Mouse (Mus musculus): Measurements from ENCODE around the gene Lgsn. TPM values are rescaled to one million over a fixed set of nuclear protein-coding genes. Genes with fewer than 3 reads are reported as not detected.
A peak's percentile ranks its signal among the peaks of the same experiment; 100 is the strongest.

Lgsn gene
- not detected in 2 replicates for polyA plus RNA-seq (2016; fragmentation: Nextera tagmentation; extraction: Ambion mirVana)

- Histone ChIP-seq H3K9ac (no peak within 1 kb of the TSS), H3K27ac (no peak within 1 kb of the TSS), H3K4me1 (no peaks in the 10 kb centered on the region), H3K4me2 (replicated peaks) (no peak within 1 kb of the TSS), H3K4me3 (no peak within 1 kb of the TSS), H3K9me3 (no peaks in the 10 kb centered on the region), H3K27me3 (replicated peaks) (no peaks in the 10 kb centered on the region), H3K36me3 (no peaks in the 10 kb centered on the region)
- no peak for ATAC-seq (ENCODE audit: low FRiP score, low read depth)
- WGBS: 78% methylated on average over 5 of the region's 5 CpGs
These were observed at the start of gene Lgsn for GRCm38 (mm10) chr1:31176101-31176500. TSS of gene Lgsn (plus strand) at chr1:31176401.

- Histone ChIP-seq H3K4me2 (replicated peaks) (no peak overlapping the region), H3K4me1 (no peaks in the 10 kb centered on the region), H3K36me3 (no peaks in the 10 kb centered on the region), H3K9ac (no peak overlapping the region), H3K27ac (no peak overlapping the region), H3K27me3 (replicated peaks) (no peaks in the 10 kb centered on the region), H3K9me3 (no peaks in the 10 kb centered on the region), H3K4me3 (no peak overlapping the region)
- ATAC-seq (ENCODE audit: low FRiP score, low read depth): no peak
- 65% methylated on average over 3 of the region's 3 CpGs for WGBS
These were observed 37.8 kb upstream of the Lgsn start for GRCm38 (mm10) chr1:31138387-31138786.

- Histone ChIP-seq H3K4me2 (replicated peaks) (no peak overlapping the region), H3K27ac (no peak overlapping the region), H3K4me3 (no peak overlapping the region), H3K9ac (no peak overlapping the region), H3K4me1 (no peaks in the 10 kb centered on the region), H3K27me3 (replicated peaks) (no peaks in the 10 kb centered on the region), H3K9me3 (no peaks in the 10 kb centered on the region), H3K36me3 (no peaks in the 10 kb centered on the region)
- ATAC-seq (ENCODE audit: low FRiP score, low read depth): no peak
- whole genome bisulfite sequencing: 77% methylated on average over 8 of the region's 8 CpGs
These were observed 33.7 kb upstream of the Lgsn start for GRCm38 (mm10) chr1:31142288-31143094.

GRCm38 (mm10) chr1:31143571-31143970 is 32.6 kb upstream of the Lgsn start:
- no peaks in the 10 kb centered on the region for H3K4me1 ChIP-seq
- H3K4me2 ChIP-seq (replicated peaks): no peak overlapping the region
- no peaks in the 10 kb centered on the region for H3K9me3 ChIP-seq
- H3K4me3 ChIP-seq: no peak overlapping the region
- no peaks in the 10 kb centered on the region for H3K36me3 ChIP-seq
- no peak overlapping the region for H3K27ac ChIP-seq
- no peak for ATAC-seq (ENCODE audit: low FRiP score, low read depth)
- H3K9ac ChIP-seq: no peak overlapping the region
- H3K27me3 ChIP-seq (replicated peaks): no peaks in the 10 kb centered on the region
- 83% methylated on average over 2 of the region's 2 CpGs for whole genome bisulfite sequencing

- H3K27me3 ChIP-seq (replicated peaks): no peaks in the 10 kb centered on the region
- no peaks in the 10 kb centered on the region for H3K36me3 ChIP-seq
- H3K4me1 ChIP-seq: no peaks in the 10 kb centered on the region
- H3K9me3 ChIP-seq: no peaks in the 10 kb centered on the region
- 58% methylated on average over 6 of the region's 6 CpGs for WGBS
- no peak overlapping the region for H3K9ac ChIP-seq
- no peak overlapping the region for H3K4me3 ChIP-seq
- H3K4me2 ChIP-seq (replicated peaks): no peak overlapping the region
- no peak overlapping the region for H3K27ac ChIP-seq
- no peak for ATAC-seq (ENCODE audit: low FRiP score, low read depth)
These were observed 26.5 kb upstream of the Lgsn start for GRCm38 (mm10) chr1:31149671-31150070.

- Histone ChIP-seq H3K9me3 (no peaks in the 10 kb centered on the region), H3K4me1 (no peaks in the 10 kb centered on the region), H3K9ac (no peak overlapping the region), H3K36me3 (no peaks in the 10 kb centered on the region), H3K27ac (no peak overlapping the region), H3K4me2 (replicated peaks) (no peak overlapping the region), H3K4me3 (no peak overlapping the region), H3K27me3 (replicated peaks) (no peaks in the 10 kb centered on the region)
- no peak for ATAC-seq (ENCODE audit: low FRiP score, low read depth)
- WGBS: 72% methylated on average over 3 of the region's 3 CpGs
These were observed 25.7 kb upstream of the Lgsn start for GRCm38 (mm10) chr1:31150546-31150945.

- H3K4me3 ChIP-seq: no peak overlapping the region
- no peaks in the 10 kb centered on the region for H3K4me1 ChIP-seq
- H3K9ac ChIP-seq: no peak overlapping the region
- H3K27ac ChIP-seq: no peak overlapping the region
- no peaks in the 10 kb centered on the region for H3K36me3 ChIP-seq
- H3K9me3 ChIP-seq: no peaks in the 10 kb centered on the region
- no peaks in the 10 kb centered on the region for H3K27me3 ChIP-seq (replicated peaks)
- no peak overlapping the region for H3K4me2 ChIP-seq (replicated peaks)
- 75% methylated on average over 2 of the region's 2 CpGs for WGBS
- no peak for ATAC-seq (ENCODE audit: low FRiP score, low read depth)
These were observed 23.3 kb upstream of the Lgsn start for GRCm38 (mm10) chr1:31152799-31153426.

- peak; percentile 61; the same call in 1 of the 2 replicates for ATAC-seq (ENCODE audit: low FRiP score, low read depth)
These were observed 22.3 kb upstream of the Lgsn start for GRCm38 (mm10) chr1:31153793-31154349.

GRCm38 (mm10) chr1:31156185-31156584 is 20.0 kb upstream of the Lgsn start:
- ATAC-seq (ENCODE audit: low FRiP score, low read depth): no peak
- Histone ChIP-seq H3K9me3 (no peaks in the 10 kb centered on the region), H3K9ac (no peak overlapping the region), H3K4me1 (no peaks in the 10 kb centered on the region), H3K4me3 (no peak overlapping the region), H3K27me3 (replicated peaks) (no peaks in the 10 kb centered on the region), H3K4me2 (replicated peaks) (no peak overlapping the region), H3K27ac (no peak overlapping the region), H3K36me3 (no peaks in the 10 kb centered on the region)
- WGBS: 81% methylated on average over 2 of the region's 2 CpGs

More at GRCm38 (mm10) chr1:31153793-31154349, 22.3 kb upstream of the Lgsn start:
- Histone ChIP-seq H3K9me3 (no peaks in the 10 kb centered on the region), H3K36me3 (no peaks in the 10 kb centered on the region), H3K4me1 (no peaks in the 10 kb centered on the region), H3K27me3 (replicated peaks) (no peaks in the 10 kb centered on the region), H3K27ac (no peak overlapping the region), H3K4me3 (no peak overlapping the region), H3K9ac (no peak overlapping the region), H3K4me2 (replicated peaks) (no peak overlapping the region)
- WGBS: 30% methylated on average over 7 of the region's 7 CpGs

GRCm38 (mm10) chr1:31156884-31157283 is 19.3 kb upstream of the Lgsn start:
- H3K4me1 ChIP-seq: no peaks in the 10 kb centered on the region
- H3K9me3 ChIP-seq: no peaks in the 10 kb centered on the region
- no peak for ATAC-seq (ENCODE audit: low FRiP score, low read depth)
- WGBS: 93% methylated on average over 2 of the region's 2 CpGs
- no peaks in the 10 kb centered on the region for H3K36me3 ChIP-seq
- H3K9ac ChIP-seq: no peak overlapping the region
- no peak overlapping the region for H3K4me3 ChIP-seq
- H3K4me2 ChIP-seq (replicated peaks): no peak overlapping the region
- no peaks in the 10 kb centered on the region for H3K27me3 ChIP-seq (replicated peaks)
- H3K27ac ChIP-seq: no peak overlapping the region

- Histone ChIP-seq H3K9ac (no peak overlapping the region), H3K36me3 (no peaks in the 10 kb centered on the region), H3K4me3 (no peak overlapping the region), H3K27ac (no peak overlapping the region), H3K4me2 (replicated peaks) (no peak overlapping the region), H3K9me3 (no peaks in the 10 kb centered on the region), H3K27me3 (replicated peaks) (no peaks in the 10 kb centered on the region), H3K4me1 (no peaks in the 10 kb centered on the region)
- WGBS: 87% methylated on average over 18 of the region's 18 CpGs
- ATAC-seq (ENCODE audit: low FRiP score, low read depth): no peak
These were observed 11.5 kb upstream of the Lgsn start for GRCm38 (mm10) chr1:31164527-31165189.

Measured in neural tube, embryonic 12.5 days (tissue).